Mouse (Mus musculus) naive thymus-derived CD4-positive, alpha-beta T cell, adult 2 months (primary cell): ENCODE measurements at regions not wholly inside any gene's neighbourhood (a gene's known extent, or its start where the extent isn't known, plus 50 kb on each side); places are given as distances from the start of the nearest gene placed in this dataset.

Source experiments
- DNase-seq: peaks from one replicate; pipeline ENCODE4 v3.0.0-alpha.2; 2011; ENCODE audit warnings: low read depth

DNA sequence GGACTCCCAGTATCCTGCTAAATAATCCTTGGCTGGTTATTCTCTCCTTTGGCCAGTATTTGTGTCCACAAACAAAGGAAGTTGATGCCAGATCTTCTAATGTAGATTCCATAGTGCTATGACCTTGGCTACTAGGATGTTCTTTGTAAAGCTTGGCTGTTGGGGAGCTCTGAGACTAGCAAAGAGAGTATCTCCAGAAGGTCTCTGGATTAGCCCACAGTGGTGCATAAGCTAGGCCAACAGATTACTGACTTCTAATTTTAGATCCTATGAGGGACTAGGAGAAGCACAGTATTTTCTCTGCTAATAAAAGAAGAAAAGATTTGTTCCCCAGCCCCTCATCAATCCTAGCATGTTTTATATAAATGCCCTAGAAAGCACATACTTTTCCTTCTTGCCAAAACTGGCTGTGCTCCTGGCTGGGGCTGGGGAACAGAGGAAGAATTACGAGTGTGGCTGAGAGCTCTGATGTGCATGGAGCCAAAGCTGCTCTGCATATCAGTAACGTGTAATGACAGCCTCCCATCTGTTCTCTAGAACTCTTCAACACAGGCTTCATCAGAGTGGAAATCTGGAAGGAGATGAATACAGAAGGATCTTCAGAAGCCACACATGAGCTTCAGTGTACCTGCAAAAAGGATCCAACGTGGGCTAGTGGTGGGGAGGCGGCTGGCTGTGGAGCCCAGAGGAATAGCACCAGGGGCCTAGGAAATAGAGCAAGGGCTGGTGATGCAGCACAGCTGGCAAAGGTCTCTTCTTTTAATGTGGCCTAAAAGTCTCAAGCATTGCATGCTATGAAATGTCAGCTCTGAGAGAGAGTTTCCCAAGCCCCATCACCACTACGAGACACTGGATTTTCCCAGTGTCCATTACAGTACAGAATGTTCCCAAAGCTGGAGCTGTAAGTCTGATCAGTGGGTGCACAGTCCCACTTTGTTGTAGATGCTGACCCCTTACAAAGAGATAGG, 283.0 kb upstream of the Plxna2 start:
- DNase-seq: no peak

GRCm38 (mm10) chr1:194332639-194333038, 285.4 kb upstream of the Plxna2 start:
- DNase-seq: no peak

- no peak for DNase-seq
These were observed 287.5 kb upstream of the Plxna2 start for GRCm38 (mm10) chr1:194330471-194330870.

DNA sequence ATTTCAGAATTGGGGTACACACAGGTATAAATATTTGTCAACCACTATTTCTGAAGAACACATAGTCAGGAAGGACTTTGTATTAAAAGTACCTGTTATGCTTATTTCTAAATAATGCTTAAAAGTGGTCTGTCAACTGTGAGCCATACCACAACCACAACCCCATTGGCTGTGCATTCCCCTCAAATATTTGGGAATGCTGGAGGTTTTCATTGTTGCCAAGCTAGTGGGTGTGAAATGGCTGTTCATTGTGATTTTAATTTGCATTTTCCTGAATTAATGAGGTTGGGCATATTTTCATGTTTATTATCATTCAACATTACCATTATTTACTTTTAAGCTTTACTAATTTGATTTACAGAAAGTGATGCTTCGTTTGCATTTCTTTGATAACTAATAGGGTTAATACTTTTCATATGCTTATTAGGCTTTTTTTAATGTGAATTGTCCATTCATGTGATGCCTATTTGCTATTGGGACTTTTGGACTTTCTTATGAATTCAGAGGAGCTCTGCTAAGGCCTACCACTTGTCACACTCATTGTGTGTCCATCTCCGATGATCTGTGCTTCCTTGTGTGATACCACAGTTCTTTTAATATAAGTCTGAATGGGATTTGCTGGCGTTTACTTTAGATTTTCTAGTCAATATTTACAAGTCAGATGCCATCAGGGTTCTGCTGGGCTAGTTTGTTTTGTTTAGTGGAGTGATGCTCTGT, 297.5 kb upstream of the Plxna2 start:
- DNase-seq: no peak

DNA sequence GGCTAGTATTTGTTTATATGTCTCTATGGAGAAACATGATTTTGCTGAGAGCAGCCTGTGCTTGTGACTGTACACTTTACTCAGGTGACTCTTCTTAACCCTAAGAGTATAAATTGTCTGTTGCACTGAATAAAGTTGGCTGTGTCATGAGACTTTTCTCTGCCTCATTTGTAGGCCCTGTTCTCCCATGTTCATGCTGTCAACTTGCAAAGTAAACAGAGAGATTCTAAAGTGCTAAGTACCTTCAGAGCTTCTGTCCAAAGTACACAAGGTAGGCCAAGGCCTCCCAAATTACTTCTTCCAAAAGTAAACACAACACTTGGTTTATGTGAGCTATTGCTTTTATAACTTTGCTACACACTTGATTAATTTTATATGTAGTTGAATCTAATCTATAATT, 299.7 kb upstream of the Plxna2 start:
- DNase-seq: no peak

DNA sequence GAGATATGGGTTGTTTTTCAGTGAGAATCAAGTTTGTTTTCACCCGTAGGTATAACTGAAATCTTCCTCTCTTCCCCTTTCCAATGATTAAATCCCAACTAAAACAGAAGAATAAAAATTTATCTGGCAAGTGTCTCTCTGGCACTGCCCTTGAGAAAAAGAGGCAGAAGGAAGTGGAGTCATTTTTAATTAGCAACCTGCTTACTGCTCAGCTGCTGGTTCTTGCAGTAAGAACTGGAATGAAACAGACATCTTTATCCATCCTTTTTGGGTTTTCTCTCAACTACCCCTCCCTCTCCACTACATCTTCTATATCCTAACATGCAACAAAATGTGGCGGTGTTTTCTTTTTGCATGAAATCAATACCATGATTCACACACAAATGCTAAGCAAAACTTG, 302.4 kb upstream of the Plxna2 start:
- no peak for DNase-seq

- no peak for DNase-seq
These were observed 307.6 kb upstream of the Plxna2 start for GRCm38 (mm10) chr1:194310373-194310772.

- DNase-seq: no peak
These were observed 309.4 kb upstream of the Plxna2 start for GRCm38 (mm10) chr1:194308648-194309047.

- no peak for DNase-seq
These were observed 314.1 kb upstream of the Plxna2 start for GRCm38 (mm10) chr1:194303951-194304350.

GRCm38 (mm10) chr1:194302775-194303174, 315.2 kb upstream of the Plxna2 start:
- no peak for DNase-seq

DNA sequence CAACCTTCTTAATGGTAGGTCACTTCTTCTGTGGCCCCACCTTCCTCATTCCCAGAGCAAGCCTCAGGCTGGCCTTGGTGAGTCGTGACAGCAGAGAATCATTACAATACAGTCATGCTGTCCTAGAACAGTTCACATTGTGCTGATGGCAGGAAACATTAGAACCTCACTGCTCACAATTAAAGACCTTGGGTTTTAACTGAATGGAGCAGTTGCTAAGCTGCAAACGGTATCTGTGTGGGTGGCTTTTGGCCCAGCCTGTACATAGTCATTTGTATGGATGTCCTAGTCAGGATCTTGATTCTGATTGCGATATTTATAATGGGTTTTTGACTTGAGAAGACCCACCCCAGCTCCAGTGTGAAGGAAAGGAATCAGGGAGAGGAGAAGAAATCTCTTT, 336.1 kb upstream of the Plxna2 start:
- no peak for DNase-seq

DNA sequence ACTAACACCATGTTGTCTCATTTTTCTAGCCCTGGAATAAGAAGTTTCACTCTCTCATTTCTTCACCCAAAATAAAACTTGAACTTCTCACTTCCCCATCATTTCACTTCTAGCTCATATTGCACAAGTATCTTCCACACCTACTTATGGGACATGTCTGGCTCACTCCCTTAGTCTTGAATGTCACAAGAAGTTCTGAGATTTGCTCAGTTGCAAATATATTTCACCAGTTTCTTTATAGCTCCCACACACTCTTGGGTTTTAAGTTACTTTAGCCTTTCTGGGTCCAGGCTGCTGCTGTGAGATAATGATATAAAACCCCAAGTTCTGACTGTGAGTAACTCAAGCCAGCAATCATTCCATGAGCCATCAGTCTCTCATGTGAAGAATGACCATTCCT, 350.0 kb upstream of the Plxna2 start:
- DNase-seq: no peak

DNA sequence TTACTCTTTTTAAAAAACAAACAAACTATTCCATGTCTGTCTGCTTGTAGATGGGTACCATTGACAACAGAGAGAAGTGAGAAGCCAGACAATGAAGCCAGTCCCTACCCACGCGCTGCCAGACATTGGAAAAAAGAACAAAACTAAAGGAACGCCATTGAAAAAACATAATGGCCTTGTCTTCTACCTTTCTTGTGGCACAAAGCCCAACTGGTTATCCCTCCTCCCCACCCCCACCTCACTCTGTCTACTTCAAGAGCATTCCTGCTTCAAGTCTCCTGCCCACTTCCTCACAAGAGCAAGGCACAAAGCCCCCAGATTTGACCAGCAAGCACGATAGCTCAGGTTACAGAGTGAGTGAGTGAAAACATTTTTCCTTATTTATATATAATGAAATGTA, 355.6 kb upstream of the Plxna2 start:
- no peak for DNase-seq

- no peak for DNase-seq
These were observed 358.1 kb upstream of the Plxna2 start for GRCm38 (mm10) chr1:194259957-194260356.

- no peak for DNase-seq
These were observed 373.1 kb upstream of the Plxna2 start for GRCm38 (mm10) chr1:194244776-194245366.

GRCm38 (mm10) chr1:194241111-194241510, 376.9 kb upstream of the Plxna2 start:
- no peak for DNase-seq

DNA sequence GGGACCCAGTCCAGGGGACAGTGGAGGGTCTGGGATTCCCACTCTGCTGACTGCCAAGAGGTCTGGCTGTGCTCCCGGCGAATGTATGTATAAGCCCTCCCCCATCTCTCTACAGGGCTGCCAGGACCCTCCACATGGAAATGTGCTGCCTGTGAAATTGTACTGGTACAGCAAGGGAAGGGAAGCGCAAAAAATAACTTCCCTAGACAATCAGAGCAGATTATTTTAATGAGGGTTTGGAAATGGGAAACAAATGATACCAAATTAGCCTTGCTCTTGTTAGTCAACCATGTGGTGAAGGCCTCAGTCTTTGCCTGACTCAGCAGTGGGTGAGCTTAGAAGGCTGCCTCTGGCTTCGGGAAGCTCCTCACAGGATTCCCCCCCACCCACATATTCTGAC, 386.8 kb upstream of the Plxna2 start:
- DNase-seq: no peak

DNA sequence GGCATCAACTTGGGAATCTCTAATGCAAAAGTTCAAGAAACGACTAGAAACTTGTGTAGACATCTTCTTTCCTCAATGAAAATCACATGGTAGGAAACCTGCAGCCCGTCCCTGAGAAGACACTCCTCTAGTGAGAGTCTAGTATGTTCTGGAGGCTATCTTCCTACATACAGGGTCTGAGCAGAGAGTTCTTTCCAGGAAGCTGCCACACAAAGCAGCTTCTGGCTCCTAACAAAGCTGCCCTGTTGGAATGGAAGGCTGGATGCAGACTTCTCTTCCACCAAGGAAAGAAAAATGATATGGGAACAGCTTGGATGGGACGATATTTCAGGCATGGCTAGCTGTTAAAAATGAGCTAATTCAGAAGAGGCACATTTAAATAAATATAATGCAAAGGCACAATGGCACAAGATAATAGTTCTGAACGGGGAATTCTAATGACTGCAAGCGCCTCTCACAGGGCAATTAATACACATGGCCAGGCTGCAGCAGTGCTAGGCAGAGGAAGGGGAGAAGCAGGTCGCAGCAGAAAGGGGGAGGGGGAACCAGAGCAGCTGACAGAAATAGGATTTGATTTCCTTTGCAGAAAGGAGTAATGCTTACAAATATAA, 391.4 kb upstream of the Plxna2 start:
- no peak for DNase-seq

DNA sequence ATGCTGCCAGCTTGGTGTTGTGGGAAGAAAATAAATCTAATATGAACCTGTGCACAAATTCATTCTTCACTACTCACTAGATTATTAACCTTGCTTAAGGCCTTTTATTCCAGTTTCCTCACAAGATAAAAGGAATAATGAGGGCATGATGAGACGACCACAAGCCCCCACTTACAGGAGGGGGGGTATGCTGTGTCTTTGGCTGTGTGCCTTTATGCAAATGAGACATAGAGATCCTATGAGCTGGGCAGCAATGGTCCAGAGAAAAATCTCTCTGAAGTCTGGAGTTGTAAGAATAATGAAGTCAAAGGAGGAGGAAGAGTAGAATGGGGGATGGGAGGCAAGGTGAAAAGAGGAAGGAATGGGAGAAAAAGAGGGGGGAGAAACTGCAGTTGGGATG, 392.2 kb upstream of the Plxna2 start:
- DNase-seq: no peak

DNA sequence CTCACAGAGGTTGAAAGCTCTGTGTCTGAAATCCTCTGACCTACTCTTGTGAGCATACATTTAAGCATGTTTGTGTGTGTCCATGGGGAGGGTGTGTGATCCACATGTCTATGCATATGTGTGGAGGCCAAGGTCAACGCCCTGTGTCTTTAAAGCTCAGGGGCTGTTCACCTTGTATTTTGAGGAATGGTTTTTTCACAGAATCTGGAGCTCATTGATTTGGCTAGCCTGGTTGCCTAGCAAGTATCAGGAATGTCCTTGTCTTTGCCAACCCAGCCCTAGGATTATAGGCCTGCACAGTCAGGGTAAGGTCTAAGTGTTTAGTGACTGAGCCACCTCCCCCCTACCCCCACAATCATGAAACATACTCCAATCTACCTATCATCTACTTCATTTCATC, 394.0 kb upstream of the Plxna2 start:
- DNase-seq: no peak

GRCm38 (mm10) chr1:194223610-194224009, 394.4 kb upstream of the Plxna2 start:
- no peak for DNase-seq

GRCm38 (mm10) chr1:194223015-194223414, 395.0 kb upstream of the Plxna2 start:
- peak; percentile 6 for DNase-seq
